Mouse (Mus musculus) heart, adult 2 months (tissue): ENCODE measurements at regions not wholly inside any gene's neighbourhood (a gene's known extent, or its start where the extent isn't known, plus 50 kb on each side); places are given as distances from the start of the nearest gene placed in this dataset.
A peak's percentile ranks its signal among the peaks of the same experiment; 100 is the strongest.

Experiments used
- DNase-seq, 2 experiments: peaks; one replicate each; pipeline ENCODE4 v3.0.0; 2021
- H3K27ac ChIP-seq: fragments of 200-600 bp; 2 replicates; pipeline ENCODE4 v1.8.1; 2022
- H3K27me3 ChIP-seq: fragments of 200-500 bp; 2 replicates; pipeline ENCODE4 v1.6.1; 2012; ENCODE audit warnings: mild to moderate bottlenecking, low read length, inconsistent platforms, mixed read lengths; ENCODE audit not compliant: control insufficient read depth, insufficient read depth
- H3K36me3 ChIP-seq: fragments of 200-500 bp; 2 replicates; pipeline ENCODE4 v1.6.1; 2012; ENCODE audit warnings: low read length, inconsistent platforms; ENCODE audit not compliant: control insufficient read depth, insufficient read depth
- H3K4me1 ChIP-seq: fragments of 200-500 bp; 2 replicates; pipeline ENCODE4 v1.6.1; 2011; ENCODE audit warnings: low read length; ENCODE audit not compliant: control insufficient read depth, insufficient read depth
- H3K4me3 ChIP-seq: fragments of 200-600 bp; 2 replicates; pipeline ENCODE4 v1.8.1; 2022
- H3K79me2 ChIP-seq: fragments of 200-500 bp; replicated peaks from 2 replicates; pipeline ENCODE4 v1.6.1; 2012; ENCODE audit warnings: mild to moderate bottlenecking, inconsistent platforms, low read length, moderate library complexity, mixed read lengths; ENCODE audit not compliant: control insufficient read depth, insufficient read depth
- H3K9ac ChIP-seq: fragments of 200-500 bp; 2 replicates; pipeline ENCODE4 v1.6.1; 2012; ENCODE audit warnings: low read depth, mild to moderate bottlenecking, control low read depth, inconsistent platforms, low read length, mixed read lengths
- CTCF ChIP-seq: fragments of 200-600 bp; IDR thresholded peaks from 2 replicates; pipeline ENCODE4 v1.8.1; 2022; ENCODE audit warnings: antibody characterized with exemption, mild to moderate bottlenecking, moderate library complexity
- EP300 ChIP-seq: fragments of 200-500 bp; IDR thresholded peaks from 2 replicates; pipeline ENCODE4 v1.6.1; 2011; ENCODE audit warnings: low read depth, low read length, control low read depth; ENCODE audit not compliant: insufficient read depth
- POLR2A ChIP-seq: fragments of 200-500 bp; IDR thresholded peaks from 2 replicates; pipeline ENCODE4 v1.6.1; 2011; ENCODE audit warnings: mild to moderate bottlenecking, low read depth, low read length, control low read depth; ENCODE audit not compliant: insufficient read depth
- WGBS: fragments of 180-500 bp; shearing (Covaris S2); methylation state at CpG from one replicate; pipeline ENCODE4 v1.1.7; 2018; 5-methylcytosine and 5-hydroxymethylcytosine counted together
- intact Hi-C: fragments of 180-260 bp; cut with DNase I; formaldehyde crosslinking; loops from one replicate; pipeline ENCODE4 v1.15.1; 2025

DNA sequence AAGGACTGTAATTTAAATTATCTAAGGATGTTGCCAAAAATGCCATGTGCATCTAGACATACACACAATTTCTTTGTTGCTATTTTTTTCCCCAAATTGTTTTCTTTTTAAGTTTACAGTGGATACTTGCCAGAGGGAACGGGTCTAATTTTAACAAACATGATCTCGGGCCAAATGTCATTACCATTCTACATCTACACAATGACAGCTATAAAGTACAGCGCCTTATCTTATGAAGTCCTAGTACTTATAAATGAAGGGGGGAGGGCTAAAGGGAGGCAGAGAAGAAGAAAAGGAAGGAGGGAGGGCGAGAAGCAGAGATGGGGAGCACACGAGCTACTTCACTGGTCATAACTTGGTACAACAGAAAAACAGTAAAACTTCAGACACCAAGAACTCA is 89.4 kb upstream of the Paip1 start:
- Histone ChIP-seq H3K4me1 (no peaks in the 10 kb centered on the region; the same call in 1 of the 2 replicates), H3K4me3 (no peak overlapping the region), H3K9ac (no peak overlapping the region), H3K79me2 (no peaks in the 10 kb centered on the region), H3K36me3 (peaks cover 10% of the 10 kb centered on the region), H3K27ac (no peak overlapping the region), H3K27me3 (no peaks in the 10 kb centered on the region)
- WGBS = 28% methylated on average over 5 of the region's 5 CpGs
- DNase-seq = no peak
- intact Hi-C loops = no loop called here
- TF ChIP-seq EP300 = no peak
- TF ChIP-seq CTCF = no peak
- TF ChIP-seq POLR2A = no peak

DNA sequence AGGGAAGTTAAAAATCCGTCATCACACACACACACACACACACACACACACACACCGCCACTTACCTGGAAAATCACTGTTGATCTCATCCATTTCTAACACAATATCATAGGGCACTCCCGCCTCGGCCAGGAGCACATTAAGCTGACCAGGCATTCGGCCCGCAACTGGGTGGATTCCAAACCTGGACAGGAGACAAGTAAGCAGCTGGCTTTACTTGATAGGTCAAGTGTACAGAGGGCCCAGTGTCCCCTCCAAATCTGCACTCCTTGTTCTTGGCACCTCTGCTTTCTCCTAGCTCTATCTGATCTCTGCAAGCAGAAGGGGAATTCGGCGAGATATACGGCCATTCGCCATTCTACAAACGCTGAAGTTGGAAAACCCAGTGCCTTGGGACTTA is 88.6 kb upstream of the Paip1 start:
- peaks cover 10% of the 10 kb centered on the region for H3K36me3 ChIP-seq
- DNase-seq = peak; percentile 75 to 81
- intact Hi-C loops = no loop called here
- no peak overlapping the region; the same call in 1 of the 2 replicates for H3K27ac ChIP-seq
- no peaks in the 10 kb centered on the region for H3K27me3 ChIP-seq
- H3K4me3 ChIP-seq = no peak overlapping the region
- WGBS = 52% methylated on average over 11 of the region's 11 CpGs
- no peaks in the 10 kb centered on the region; the same call in 1 of the 2 replicates for H3K4me1 ChIP-seq
- no peak overlapping the region for H3K9ac ChIP-seq
- TF ChIP-seq EP300 (0 out of 2 replicates have a peak, but pooled peaks have one; percentile 58), POLR2A (no peak), CTCF (no peak)
- H3K79me2 ChIP-seq = no peaks in the 10 kb centered on the region

DNA sequence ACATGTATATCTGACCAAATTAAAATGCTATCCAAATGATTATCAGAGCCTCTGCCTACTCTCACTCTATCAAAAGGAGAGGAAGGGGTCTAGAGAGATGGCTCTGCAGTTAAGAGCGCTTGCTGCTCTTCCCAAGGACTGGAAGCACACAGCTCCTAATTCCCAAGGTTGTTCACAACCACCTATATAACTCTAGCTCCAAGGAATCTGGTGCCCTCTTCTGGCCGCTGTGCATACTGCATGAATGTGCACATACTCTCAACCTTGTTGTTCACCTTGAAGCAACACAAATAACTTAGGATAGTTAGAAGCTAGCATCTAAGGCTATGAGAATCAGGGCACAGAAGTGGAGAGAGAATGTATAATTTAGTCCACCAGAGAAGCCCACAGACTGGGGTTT is 86.6 kb upstream of the Paip1 start:
- Histone ChIP-seq H3K27me3 (no peaks in the 10 kb centered on the region), H3K4me3 (no peak overlapping the region), H3K27ac (no peak overlapping the region), H3K9ac (no peak overlapping the region), H3K79me2 (no peaks in the 10 kb centered on the region), H3K36me3 (peaks cover 9% of the 10 kb centered on the region), H3K4me1 (no peaks in the 10 kb centered on the region; the same call in 1 of the 2 replicates)
- WGBS = 48% methylated on average over 2 of the region's 2 CpGs
- TF ChIP-seq CTCF = peak; percentile 72
- no peak for TF ChIP-seq EP300
- DNase-seq = peak in 1 of 2 experiments; percentile 32
- intact Hi-C loops = no loop called here

DNA sequence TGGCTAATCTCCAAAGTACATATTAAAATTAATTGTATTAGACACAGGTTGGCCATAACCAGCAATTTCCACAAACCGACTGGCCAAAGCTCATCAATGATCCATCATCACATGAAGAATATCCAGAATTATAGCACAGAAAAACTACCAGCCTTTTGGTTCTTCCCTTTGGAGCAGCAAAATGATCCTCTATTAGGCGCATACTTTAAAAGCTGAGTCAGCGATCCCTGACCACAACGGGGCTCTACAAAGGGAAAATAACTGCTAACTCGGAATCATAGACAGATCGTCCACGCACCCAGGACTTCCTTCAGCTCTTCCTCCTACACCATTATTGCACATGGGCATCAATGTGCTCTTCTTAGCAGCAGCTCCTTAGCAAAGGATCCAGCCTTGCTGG is 85.6 kb upstream of the Paip1 start:
- H3K27ac ChIP-seq = no peak overlapping the region
- intact Hi-C loops = no loop called here
- H3K36me3 ChIP-seq = peaks cover 10% of the 10 kb centered on the region
- H3K4me1 ChIP-seq = no peaks in the 10 kb centered on the region; the same call in 1 of the 2 replicates
- whole genome bisulfite sequencing = 93% methylated on average over 7 of the region's 7 CpGs
- H3K4me3 ChIP-seq = no peak overlapping the region
- no peaks in the 10 kb centered on the region for H3K79me2 ChIP-seq
- DNase-seq = no peak
- no peak overlapping the region for H3K9ac ChIP-seq
- H3K27me3 ChIP-seq = no peaks in the 10 kb centered on the region
- TF ChIP-seq CTCF = no peak
- TF ChIP-seq EP300 = no peak
- no peak for TF ChIP-seq POLR2A

DNA sequence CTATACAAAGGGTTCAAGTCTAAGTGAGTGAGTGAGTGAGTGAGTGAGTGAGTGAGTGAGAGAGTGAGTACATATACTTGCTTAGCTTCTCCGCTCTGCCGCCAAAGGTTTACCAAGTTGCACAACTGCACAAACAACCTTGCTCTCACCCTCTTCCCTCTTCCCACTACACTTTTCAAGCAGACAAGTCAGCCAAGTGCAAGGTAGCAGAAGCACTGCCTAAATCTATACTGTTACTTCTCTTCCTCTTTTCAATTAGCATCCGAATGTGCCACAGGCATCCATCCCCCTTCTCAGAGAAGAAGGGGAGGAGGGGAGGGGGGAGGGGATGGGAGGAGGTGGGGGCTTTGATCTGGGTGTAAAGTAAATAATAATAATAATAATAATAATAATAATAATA is 80.4 kb upstream of the Paip1 start:
- H3K27ac ChIP-seq = no peak overlapping the region
- H3K4me3 ChIP-seq = no peak overlapping the region
- peaks cover 2% of the 10 kb centered on the region; the same call in 1 of the 2 replicates for H3K36me3 ChIP-seq
- 93% methylated on average over 3 of the region's 3 CpGs for WGBS
- H3K27me3 ChIP-seq = no peaks in the 10 kb centered on the region
- no peaks in the 10 kb centered on the region for H3K79me2 ChIP-seq
- intact Hi-C loops = no loop called here
- no peak for DNase-seq
- no peak overlapping the region for H3K9ac ChIP-seq
- no peak for TF ChIP-seq CTCF
- TF ChIP-seq EP300 = no peak
- TF ChIP-seq POLR2A = no peak
- H3K4me1 ChIP-seq = no peaks in the 10 kb centered on the region

DNA sequence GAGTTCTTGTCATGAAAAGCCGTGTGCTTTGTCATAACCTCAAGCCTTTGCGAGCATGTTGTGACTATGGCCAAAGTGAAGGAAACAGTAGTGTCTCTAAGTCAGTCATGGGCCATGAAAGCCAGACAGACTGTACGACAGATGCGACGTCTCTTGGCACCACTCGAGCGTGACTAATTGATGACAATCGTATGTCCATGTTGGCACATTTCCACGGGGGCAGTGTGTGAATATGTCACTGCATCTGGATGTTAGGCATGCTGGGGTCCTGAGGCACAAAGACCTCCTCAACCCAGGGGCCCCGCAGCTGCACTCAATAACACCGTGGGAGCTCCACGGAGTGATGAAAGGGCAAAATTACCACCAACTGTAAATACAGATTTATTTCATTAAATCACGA is 77.1 kb upstream of the Paip1 start:
- intact Hi-C loops = no loop called here
- no peak for DNase-seq

More for the DNA sequence above, 77.1 kb upstream of the Paip1 start:
- Histone ChIP-seq H3K27ac (no peak overlapping the region), H3K79me2 (no peaks in the 10 kb centered on the region), H3K4me3 (no peak overlapping the region), H3K4me1 (no peaks in the 10 kb centered on the region), H3K27me3 (no peaks in the 10 kb centered on the region), H3K9ac (no peak overlapping the region), H3K36me3 (peaks cover 2% of the 10 kb centered on the region; the same call in 1 of the 2 replicates)
- TF ChIP-seq POLR2A (no peak), CTCF (no peak), EP300 (no peak)
- WGBS = 67% methylated on average over 13 of the region's 13 CpGs
